Mouse (Mus musculus) forebrain, embryonic 15.5 days (tissue): ENCODE results near the gene Htr1d. TPM values are rescaled to one million over a fixed set of nuclear protein-coding genes. Genes with fewer than 3 reads are reported as not detected.

Experiments
- ATAC-seq: fragments of 200-750 bp; cut with Nextera tagmentation; replicated peaks from 2 replicates; pipeline ENCODE4 v1.8.0; 2017; ENCODE audit warnings: mild to moderate bottlenecking, moderate TSS enrichment, moderate library complexity
- H3K27ac ChIP-seq: fragments of 300-500 bp; sonication (generic); replicated peaks from 2 replicates; pipeline ENCODE4 v1.5.1; 2015; ENCODE audit warnings: mild to moderate bottlenecking, inconsistent platforms
- H3K27me3 ChIP-seq: fragments of 300-500 bp; sonication (generic); 2 replicates; pipeline ENCODE4 v1.6.1; 2015; ENCODE audit warnings: inconsistent platforms
- H3K36me3 ChIP-seq: fragments of 300-500 bp; sonication (generic); 2 replicates; pipeline ENCODE4 v1.6.1; 2015; ENCODE audit warnings: mild to moderate bottlenecking, inconsistent platforms
- H3K4me1 ChIP-seq: fragments of 300-500 bp; sonication (generic); 2 replicates; pipeline ENCODE4 v1.6.1; 2015; ENCODE audit warnings: inconsistent platforms
- H3K4me2 ChIP-seq: fragments of 300-500 bp; sonication (generic); replicated peaks from 2 replicates; pipeline ENCODE4 v1.6.1; 2015; ENCODE audit warnings: mild to moderate bottlenecking, inconsistent platforms
- H3K4me3 ChIP-seq: fragments of 300-500 bp; sonication (generic); 2 replicates; pipeline ENCODE4 v1.5.1; 2015; ENCODE audit warnings: mild to moderate bottlenecking, inconsistent platforms
- H3K9ac ChIP-seq: fragments of 300-500 bp; sonication (generic); replicated peaks from 2 replicates; pipeline ENCODE4 v1.6.1; 2015; ENCODE audit warnings: mild to moderate bottlenecking, inconsistent platforms
- H3K9me3 ChIP-seq: fragments of 300-500 bp; sonication (generic); 2 replicates; pipeline ENCODE4 v1.6.1; 2016; ENCODE audit warnings: inconsistent platforms
- WGBS: fragments of 180-500 bp; shearing (Covaris S2); methylation state at CpG from one replicate; pipeline ENCODE4 v1.1.7; 2015; ENCODE audit warnings: mixed read lengths; 5-methylcytosine and 5-hydroxymethylcytosine counted together
- polyA plus RNA-seq: library from polyadenylated mRNA; unstranded; fragments of >200 nt; fragmentation: Nextera tagmentation; extraction: Ambion mirVana; gene quantifications from 2 replicates; pipeline ENCODE4 v1.2.1, GENCODE M21; 2015

Htr1d gene
- 0.70 and 0.74 TPM in 2 replicates for polyA plus RNA-seq

DNA sequence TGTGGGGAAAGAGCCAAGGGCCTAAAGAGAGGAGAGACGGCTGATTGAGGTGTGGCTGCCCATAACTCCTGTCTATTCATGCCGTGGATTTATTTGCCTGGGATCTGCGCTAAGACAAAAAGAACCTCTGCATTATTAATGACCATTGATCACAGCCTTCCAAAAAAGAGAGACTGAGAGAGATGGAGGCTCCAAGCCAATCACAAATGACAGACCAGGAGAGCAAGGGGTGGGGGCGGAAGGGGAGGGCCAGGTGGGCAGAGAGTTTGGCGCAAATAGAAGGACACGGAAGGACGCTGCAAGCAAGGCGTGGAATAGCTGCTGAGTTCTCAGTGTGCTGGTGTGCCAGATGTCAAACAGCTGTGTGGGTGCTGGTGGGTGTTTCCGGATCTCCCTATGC lies at the start of gene Htr1d:
Htr1d (plus strand) TSS at position 301 of the 400 bp plus-strand sequence.
- WGBS: 78% methylated on average over 9 of the region's 9 CpGs

DNA sequence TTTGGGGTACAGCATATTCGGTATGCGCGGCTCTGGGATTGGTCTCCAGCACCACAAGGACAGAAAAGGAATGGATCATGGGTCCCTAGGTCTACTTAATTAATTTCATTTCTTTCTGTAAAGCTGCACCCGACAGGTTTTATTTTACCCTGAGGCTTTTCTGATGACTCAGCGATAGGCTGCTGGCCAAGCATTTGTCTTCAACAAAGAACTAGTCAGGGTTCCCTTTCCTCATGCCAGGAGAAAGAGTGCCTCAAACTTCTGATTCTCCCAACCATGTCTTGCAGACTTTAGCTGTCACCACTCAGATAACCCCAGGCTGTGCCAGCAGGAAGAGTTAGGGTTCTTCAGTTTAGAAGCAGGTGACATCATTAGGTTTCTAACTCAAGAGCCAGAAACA lies 46.3 kb upstream of the Htr1d start:
- Histone ChIP-seq H3K9ac (no peak overlapping the region), H3K27me3 (no peaks in the 10 kb centered on the region), H3K4me2 (no peak overlapping the region), H3K27ac (no peak overlapping the region), H3K4me3 (no peak overlapping the region), H3K36me3 (no peaks in the 10 kb centered on the region), H3K4me1 (peaks cover 6% of the 10 kb centered on the region; the same call in 1 of the 2 replicates), H3K9me3 (no peaks in the 10 kb centered on the region)
- ATAC-seq: no peak
- 74% methylated on average over 5 of the region's 5 CpGs for WGBS

More for the DNA sequence above, at the start of gene Htr1d:
- peak within 1 kb of the TSS; percentile 93 for H3K4me2 ChIP-seq
- H3K36me3 ChIP-seq: no peaks in the 10 kb centered on the region
- ATAC-seq: no peak
- H3K9ac ChIP-seq: peak within 1 kb of the TSS; percentile 44
- H3K27me3 ChIP-seq: peaks cover 42% of the 10 kb centered on the region
- peaks cover 16% of the 10 kb centered on the region for H3K4me1 ChIP-seq
- peak within 1 kb of the TSS; percentile 48 for H3K4me3 ChIP-seq
- no peaks in the 10 kb centered on the region for H3K9me3 ChIP-seq
- H3K27ac ChIP-seq: no peak within 1 kb of the TSS

DNA sequence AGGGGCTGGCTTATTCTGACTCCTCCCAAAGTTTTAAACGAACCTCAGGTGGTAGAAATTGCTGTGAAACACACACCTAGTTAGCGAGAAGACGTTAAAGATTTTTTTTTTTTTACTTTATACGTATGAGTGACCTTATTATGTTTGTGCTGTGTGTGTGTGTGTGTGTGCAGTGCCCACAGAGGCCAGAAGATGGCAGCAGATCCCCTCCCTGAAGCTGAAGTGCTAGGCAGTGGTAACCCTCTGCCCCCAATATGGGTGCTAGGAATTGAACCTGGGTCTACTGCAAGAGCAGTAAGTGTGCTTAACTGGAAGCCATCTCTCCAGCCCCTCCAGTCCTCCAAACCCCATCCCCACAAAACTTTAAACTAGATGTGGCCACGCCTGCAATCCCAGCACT lies 40.3 kb upstream of the Htr1d start:
- no peak for ATAC-seq
- 84% methylated on average over 5 of the region's 5 CpGs for WGBS
- no peak overlapping the region for H3K27ac ChIP-seq
- H3K27me3 ChIP-seq: no peaks in the 10 kb centered on the region
- H3K4me3 ChIP-seq: no peak overlapping the region
- H3K4me2 ChIP-seq: no peak overlapping the region
- no peaks in the 10 kb centered on the region for H3K4me1 ChIP-seq
- no peaks in the 10 kb centered on the region for H3K9me3 ChIP-seq
- no peaks in the 10 kb centered on the region for H3K36me3 ChIP-seq
- no peak overlapping the region for H3K9ac ChIP-seq

DNA sequence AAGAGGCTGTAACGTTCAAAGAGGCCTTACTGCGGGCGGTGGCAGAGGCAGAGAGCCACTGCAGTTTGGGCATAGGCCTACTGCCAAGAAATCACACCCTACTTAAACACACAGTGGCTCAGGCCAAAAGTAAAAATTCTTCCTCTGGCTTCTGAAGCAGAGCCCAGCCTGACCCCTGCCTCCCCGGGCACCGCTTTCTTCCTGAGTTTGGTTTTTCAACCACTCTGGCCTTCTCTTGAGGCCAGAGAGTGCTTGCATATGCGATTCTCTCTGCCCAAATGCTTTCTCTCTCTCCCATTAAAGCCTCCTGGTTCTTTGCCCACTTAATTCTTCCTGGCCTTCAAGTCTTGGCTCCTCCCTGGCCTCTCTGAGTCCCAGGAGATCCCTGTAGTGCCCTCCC lies 39.5 kb upstream of the Htr1d start:
- Histone ChIP-seq H3K9me3 (no peaks in the 10 kb centered on the region), H3K27me3 (no peaks in the 10 kb centered on the region), H3K4me1 (no peaks in the 10 kb centered on the region), H3K36me3 (no peaks in the 10 kb centered on the region), H3K4me3 (no peak overlapping the region), H3K4me2 (no peak overlapping the region), H3K9ac (no peak overlapping the region), H3K27ac (no peak overlapping the region)
- WGBS: 83% methylated on average over 6 of the region's 6 CpGs
- ATAC-seq: no peak

DNA sequence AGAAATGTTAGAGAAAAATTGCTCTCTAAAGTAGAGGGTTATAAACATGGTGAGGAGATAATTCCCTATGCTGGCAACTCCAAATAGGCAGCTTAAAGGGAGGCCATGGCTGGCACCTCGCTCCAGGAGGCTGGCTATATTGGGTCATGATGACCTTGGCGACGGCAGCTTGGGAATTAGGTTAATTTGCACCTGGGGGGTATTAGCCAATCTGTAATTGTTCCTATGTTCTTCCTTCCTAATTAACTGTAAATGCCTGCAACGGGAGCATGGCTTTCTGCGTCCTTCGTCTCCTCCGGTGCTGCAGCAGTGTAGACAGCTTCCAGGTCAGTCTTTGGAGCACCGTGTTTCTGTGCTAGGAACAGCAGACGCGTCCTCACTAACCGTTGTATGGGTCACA lies 36.1 kb upstream of the Htr1d start:
- WGBS: 42% methylated on average over 11 of the region's 11 CpGs
- no peak overlapping the region for H3K9ac ChIP-seq

DNA sequence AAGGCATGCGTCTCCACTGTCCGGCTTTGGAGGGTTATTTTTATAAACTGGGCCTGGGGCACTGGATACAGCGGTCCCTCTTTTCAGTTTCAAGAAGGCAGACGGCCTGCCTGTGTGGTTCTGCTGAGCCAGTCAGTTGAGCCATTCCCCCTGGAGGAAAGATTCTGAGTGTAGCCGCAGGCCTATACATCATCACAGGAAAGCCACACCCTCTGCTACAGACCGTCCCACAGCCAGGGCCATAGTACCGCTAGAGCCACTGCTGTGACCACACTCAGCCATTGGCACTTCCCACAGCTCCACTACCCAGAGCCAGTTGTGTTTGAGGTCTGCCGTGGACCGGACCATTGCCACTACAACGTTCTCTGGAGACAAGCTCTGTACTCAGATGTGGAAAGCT lies 21.5 kb upstream of the Htr1d start:
- H3K9ac ChIP-seq: no peak overlapping the region
- no peak for ATAC-seq
- 88% methylated on average over 10 of the region's 10 CpGs for WGBS
- H3K36me3 ChIP-seq: no peaks in the 10 kb centered on the region
- H3K9me3 ChIP-seq: no peaks in the 10 kb centered on the region
- no peak overlapping the region for H3K4me3 ChIP-seq
- no peak overlapping the region for H3K4me2 ChIP-seq
- no peak overlapping the region for H3K27ac ChIP-seq
- no peaks in the 10 kb centered on the region for H3K4me1 ChIP-seq
- no peaks in the 10 kb centered on the region for H3K27me3 ChIP-seq

More for the DNA sequence above, 36.1 kb upstream of the Htr1d start:
- Histone ChIP-seq H3K4me3 (no peak overlapping the region), H3K36me3 (no peaks in the 10 kb centered on the region), H3K27ac (no peak overlapping the region), H3K9me3 (no peaks in the 10 kb centered on the region), H3K4me1 (no peaks in the 10 kb centered on the region), H3K4me2 (no peak overlapping the region), H3K27me3 (no peaks in the 10 kb centered on the region)
- ATAC-seq: no peak

DNA sequence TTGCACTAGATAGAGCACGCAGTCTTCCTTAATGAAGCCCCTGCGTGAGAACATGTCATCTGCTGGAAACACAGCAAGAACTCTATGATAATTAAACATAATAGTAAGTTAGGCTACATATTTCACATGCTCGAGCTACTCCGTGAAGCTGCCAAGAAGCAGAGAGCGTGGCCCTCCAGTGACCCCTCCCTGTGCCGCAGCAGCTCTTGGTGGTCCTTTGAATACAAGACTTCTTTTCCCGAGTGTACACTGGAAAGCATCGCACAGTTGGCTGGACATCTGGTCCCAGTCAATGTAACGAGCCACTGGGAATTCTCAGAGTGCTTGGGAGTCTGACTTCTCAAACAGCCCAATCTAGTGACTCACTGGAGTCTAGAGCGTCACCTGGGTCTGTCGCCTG lies 15.5 kb upstream of the Htr1d start:
- Histone ChIP-seq H3K27me3 (no peaks in the 10 kb centered on the region), H3K4me2 (no peak overlapping the region), H3K36me3 (no peaks in the 10 kb centered on the region), H3K4me1 (no peaks in the 10 kb centered on the region), H3K9ac (no peak overlapping the region), H3K27ac (no peak overlapping the region), H3K4me3 (no peak overlapping the region), H3K9me3 (no peaks in the 10 kb centered on the region)
- 71% methylated on average over 11 of the region's 11 CpGs for WGBS
- ATAC-seq: no peak

DNA sequence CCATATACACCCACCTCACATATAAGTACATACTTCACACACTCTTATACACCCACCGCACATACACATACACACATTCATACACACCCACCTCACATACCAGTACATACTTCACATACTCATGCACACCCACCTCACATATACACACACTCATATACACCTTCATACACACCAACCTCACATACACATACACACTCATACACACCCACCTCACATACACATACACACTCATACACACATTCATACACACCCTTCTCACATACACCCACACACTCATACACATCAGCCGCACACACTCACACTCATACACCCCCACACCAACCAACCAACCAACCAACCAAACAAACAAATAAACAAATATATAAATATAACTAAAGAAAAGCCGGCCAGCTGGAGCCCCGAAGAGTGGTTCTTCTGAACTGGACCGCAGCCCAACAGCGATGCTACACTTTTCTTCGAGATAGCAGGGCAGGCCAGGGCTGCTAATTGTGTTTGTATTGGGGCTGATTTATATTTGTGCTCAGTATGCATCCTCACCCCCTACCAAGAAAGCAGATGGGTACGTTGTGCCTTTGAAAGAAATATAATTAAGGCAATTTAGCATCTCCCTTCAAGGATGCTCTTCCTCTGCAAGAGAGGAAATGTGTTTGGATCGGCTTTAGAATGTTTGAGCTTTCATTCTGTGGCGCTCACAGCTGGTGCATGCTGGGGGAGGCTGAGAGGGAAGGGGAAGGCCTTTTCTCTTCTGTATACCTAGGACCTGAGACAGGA lies 11.1 kb upstream of the Htr1d start:
- 62% methylated on average over 10 of the region's 10 CpGs for WGBS
- H3K4me3 ChIP-seq: no peak overlapping the region
- no peaks in the 10 kb centered on the region for H3K36me3 ChIP-seq
- H3K27ac ChIP-seq: peak overlapping the region; percentile 55
- H3K4me1 ChIP-seq: no peaks in the 10 kb centered on the region
- no peak overlapping the region for H3K4me2 ChIP-seq
- no peak for ATAC-seq
- no peaks in the 10 kb centered on the region for H3K9me3 ChIP-seq
- no peak overlapping the region for H3K9ac ChIP-seq
- H3K27me3 ChIP-seq: no peaks in the 10 kb centered on the region

DNA sequence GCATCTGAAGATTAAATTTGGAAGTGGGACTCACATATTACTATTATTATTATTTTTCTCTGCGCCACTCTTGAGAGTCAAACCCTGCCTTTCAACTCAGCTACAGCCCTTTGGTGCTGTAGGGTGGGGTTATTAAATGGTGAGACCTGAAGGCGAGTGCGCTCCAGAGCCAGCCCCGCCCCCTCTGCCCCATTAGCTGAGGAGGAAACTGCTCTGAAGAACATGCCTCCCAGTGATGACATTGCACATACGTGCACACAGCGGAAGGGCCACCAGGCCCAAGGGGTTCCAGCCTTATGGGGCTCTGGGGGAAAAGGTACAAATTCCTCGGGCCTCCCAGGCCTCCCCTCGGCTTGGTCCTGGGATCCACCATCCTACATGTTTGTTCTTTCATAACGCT lies 7.8 kb upstream of the Htr1d start:
- Histone ChIP-seq H3K27ac (no peak overlapping the region), H3K9me3 (no peaks in the 10 kb centered on the region), H3K36me3 (no peaks in the 10 kb centered on the region), H3K9ac (no peak overlapping the region), H3K4me3 (no peak overlapping the region), H3K4me2 (no peak overlapping the region), H3K27me3 (peaks cover 6% of the 10 kb centered on the region; the same call in 1 of the 2 replicates), H3K4me1 (0 out of 2 replicates have a peak, but pooled peaks cover 4% of the 10 kb centered on the region)
- no peak for ATAC-seq
- 84% methylated on average over 9 of the region's 9 CpGs for WGBS

DNA sequence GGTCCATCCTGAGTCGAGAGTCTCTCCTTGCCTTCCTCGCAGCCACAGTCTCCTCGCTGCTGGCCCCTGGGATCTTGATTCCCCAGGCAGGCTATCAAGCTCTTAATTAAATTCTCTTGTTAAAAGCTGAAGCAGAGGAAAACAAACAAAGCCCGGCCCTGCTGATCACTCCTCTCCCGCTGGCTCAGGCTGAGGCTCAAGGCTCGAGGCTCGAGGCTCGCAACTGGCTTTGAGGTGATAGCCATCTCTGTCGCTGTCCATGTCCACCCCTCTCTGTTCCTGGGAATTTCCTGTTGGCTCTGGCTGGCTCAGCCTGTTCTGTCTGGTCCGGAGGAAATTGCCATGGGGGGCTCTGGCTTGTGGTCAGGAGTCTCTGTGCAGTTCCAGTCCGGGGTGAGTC lies 4.4 kb upstream of the Htr1d start:
- WGBS: 6% methylated on average over 11 of the region's 11 CpGs
- H3K4me2 ChIP-seq: no peak overlapping the region
- H3K9me3 ChIP-seq: no peaks in the 10 kb centered on the region
- H3K4me3 ChIP-seq: no peak overlapping the region
- H3K27ac ChIP-seq: no peak overlapping the region
- no peaks in the 10 kb centered on the region for H3K36me3 ChIP-seq
- H3K9ac ChIP-seq: no peak overlapping the region
- no peak for ATAC-seq
- peaks cover 6% of the 10 kb centered on the region for H3K4me1 ChIP-seq
- H3K27me3 ChIP-seq: peaks cover 22% of the 10 kb centered on the region

DNA sequence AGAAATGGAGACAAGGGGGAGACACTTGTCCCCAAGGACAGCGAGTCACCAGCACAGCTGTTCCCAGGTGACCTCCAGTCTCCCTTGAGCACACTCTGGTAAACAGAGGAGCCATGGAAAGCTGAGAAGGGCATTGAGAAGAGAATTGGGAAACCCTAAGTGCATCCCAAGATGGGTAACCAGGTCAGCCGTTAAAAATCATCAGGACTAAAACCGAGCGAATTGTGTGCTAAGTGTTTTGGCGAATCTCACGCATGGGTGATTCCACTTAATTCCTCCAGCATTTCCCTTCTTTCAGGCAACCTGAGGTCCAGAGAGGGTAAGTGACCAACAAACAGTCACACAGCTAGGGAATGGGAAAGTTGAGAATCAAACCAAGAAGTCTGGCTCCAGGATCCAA lies 3.9 kb upstream of the Htr1d start:
- H3K4me3 ChIP-seq: no peak overlapping the region
- H3K9ac ChIP-seq: no peak overlapping the region
- H3K27me3 ChIP-seq: peaks cover 26% of the 10 kb centered on the region
- no peak overlapping the region for H3K4me2 ChIP-seq
- 38% methylated on average over 6 of the region's 6 CpGs for WGBS
- no peaks in the 10 kb centered on the region for H3K9me3 ChIP-seq
- H3K4me1 ChIP-seq: peaks cover 10% of the 10 kb centered on the region
- H3K27ac ChIP-seq: no peak overlapping the region
- H3K36me3 ChIP-seq: no peaks in the 10 kb centered on the region
- ATAC-seq: no peak

DNA sequence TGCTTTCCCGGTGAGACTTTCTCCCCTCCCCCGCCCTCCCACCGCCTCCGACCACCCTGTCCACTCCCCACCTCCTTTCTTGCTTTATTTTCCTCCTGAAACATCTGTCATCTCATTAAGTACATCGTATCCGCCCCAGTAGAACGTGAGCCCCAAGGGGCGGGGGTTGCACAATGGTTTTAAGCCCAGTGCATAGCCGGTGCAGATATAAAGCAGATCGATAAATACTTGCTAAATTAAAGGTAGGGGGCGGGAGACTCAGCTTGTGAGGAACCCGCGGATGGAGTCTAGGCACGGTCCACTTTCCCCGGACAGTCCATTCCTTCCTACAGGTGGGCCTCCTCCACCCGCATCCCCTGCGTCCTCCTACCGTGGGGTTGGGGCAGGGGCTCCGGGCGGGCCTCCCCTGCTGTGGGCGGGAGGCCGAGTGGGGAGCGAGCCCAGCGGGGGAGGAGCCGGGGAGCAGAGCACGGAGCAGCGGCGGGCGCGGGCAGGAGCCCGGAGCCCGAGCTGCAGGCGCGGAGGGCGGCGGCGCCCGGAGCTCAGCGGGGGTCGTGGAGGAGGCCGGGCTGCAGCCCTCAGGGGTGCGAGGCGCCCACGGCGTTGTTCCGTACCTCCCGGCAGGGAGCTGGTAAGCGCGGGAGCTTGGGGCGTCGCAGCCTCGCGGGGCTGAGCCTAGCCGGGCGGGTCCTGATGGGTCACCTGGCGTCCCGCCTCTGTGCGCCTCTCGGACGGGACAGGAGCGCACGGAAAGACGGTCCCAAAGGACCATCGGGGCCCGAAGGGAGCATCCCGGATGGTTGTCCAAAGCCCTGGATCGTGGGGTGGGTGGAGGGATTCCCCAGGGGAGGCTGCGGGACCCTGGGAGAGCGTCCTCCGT lies 1.0 kb downstream of the Htr1d start:
- Histone ChIP-seq H3K36me3 (no peaks in the 10 kb centered on the region), H3K4me3 (peak overlapping the region; percentile 48), H3K27ac (no peak overlapping the region), H3K9me3 (no peaks in the 10 kb centered on the region), H3K9ac (peak overlapping the region; percentile 44), H3K4me1 (peaks cover 12% of the 10 kb centered on the region), H3K27me3 (peaks cover 36% of the 10 kb centered on the region), H3K4me2 (peak overlapping the region; percentile 93)
- 0 out of 2 replicates have a peak, but pooled peaks have one; percentile 35 for ATAC-seq
- 3% methylated on average over 70 of the region's 70 CpGs for WGBS
